Mouse (Mus musculus): ENCODE results near the gene Helt.

Gene Helt

GRCm38 (mm10) chr8:46294181-46294892, at the start of gene Helt:
TSS of gene Helt (minus strand) at chr8:46294671.
- in situ Hi-C loops (cut with MboI): no loop called here

GRCm38 (mm10) chr8:46342272-46342671, 47.8 kb upstream of the Helt start:
- in situ Hi-C loops (cut with MboI): no loop called here

GRCm38 (mm10) chr8:46340381-46341273, 46.2 kb upstream of the Helt start:
- in situ Hi-C loops (cut with MboI): no loop called here

- in situ Hi-C loops (cut with MboI): no loop called here
Measured at GRCm38 (mm10) chr8:46339317-46339716, 44.8 kb upstream of the Helt start.

- in situ Hi-C loops (cut with MboI): no loop called here
Measured at GRCm38 (mm10) chr8:46336351-46336750, 41.9 kb upstream of the Helt start.

GRCm38 (mm10) chr8:46332389-46333061, 38.1 kb upstream of the Helt start:
- in situ Hi-C loops (cut with MboI): no loop called here

- in situ Hi-C loops (cut with MboI): no loop called here
Measured at GRCm38 (mm10) chr8:46331801-46332200, 37.3 kb upstream of the Helt start.

GRCm38 (mm10) chr8:46329396-46329795, 34.9 kb upstream of the Helt start:
- in situ Hi-C loops (cut with MboI): no loop called here

GRCm38 (mm10) chr8:46327284-46327683, 32.8 kb upstream of the Helt start:
- in situ Hi-C loops (cut with MboI): no loop called here

- in situ Hi-C loops (cut with MboI): no loop called here
Measured at GRCm38 (mm10) chr8:46326715-46327114, 32.2 kb upstream of the Helt start.

- in situ Hi-C loops (cut with MboI): loop anchor here (5.0 kb wide), 1 partner anchor 223 kb away; no protein-coding TSS in a partner anchor
Measured at GRCm38 (mm10) chr8:46324676-46325075, 30.2 kb upstream of the Helt start.

- in situ Hi-C loops (cut with MboI): loop anchor here (5.0 kb wide), 1 partner anchor 224 kb away; no protein-coding TSS in a partner anchor
Measured at GRCm38 (mm10) chr8:46323672-46324191, 29.3 kb upstream of the Helt start.

GRCm38 (mm10) chr8:46322833-46323232, 28.4 kb upstream of the Helt start:
- in situ Hi-C loops (cut with MboI): loop anchor here (5.0 kb wide), 1 partner anchor 224 kb away; no protein-coding TSS in a partner anchor

- in situ Hi-C loops (cut with MboI): loop anchor here (5.0 kb wide), 1 partner anchor 225 kb away; no protein-coding TSS in a partner anchor
Measured at GRCm38 (mm10) chr8:46322421-46322820, 27.9 kb upstream of the Helt start.

- in situ Hi-C loops (cut with MboI): no loop called here
Measured at GRCm38 (mm10) chr8:46318802-46319201, 24.3 kb upstream of the Helt start.

GRCm38 (mm10) chr8:46317161-46317560, 22.7 kb upstream of the Helt start:
- in situ Hi-C loops (cut with MboI): no loop called here

GRCm38 (mm10) chr8:46313798-46314197, 19.3 kb upstream of the Helt start:
- in situ Hi-C loops (cut with MboI): no loop called here

GRCm38 (mm10) chr8:46311159-46311558, 16.7 kb upstream of the Helt start:
- in situ Hi-C loops (cut with MboI): no loop called here

- in situ Hi-C loops (cut with MboI): no loop called here
Measured at GRCm38 (mm10) chr8:46308189-46308588, 13.7 kb upstream of the Helt start.

- in situ Hi-C loops (cut with MboI): no loop called here
Measured at GRCm38 (mm10) chr8:46305733-46306349, 11.4 kb upstream of the Helt start.

GRCm38 (mm10) chr8:46302121-46302520, 7.7 kb upstream of the Helt start:
- in situ Hi-C loops (cut with MboI): no loop called here

Data from mature B cell (primary cell).